Mouse (Mus musculus) limb, embryonic 10.5 days (tissue): ENCODE measurements around the gene Troap. TPM values are rescaled to one million over a fixed set of nuclear protein-coding genes. Genes with fewer than 3 reads are reported as not detected.

Experiments used
- DNase-seq: peaks from one replicate; pipeline ENCODE4 v3.0.0-alpha.2; 2017; ENCODE audit warnings: low spot score
- H3K27ac ChIP-seq: fragments of 300-500 bp; sonication (generic); 2 replicates; pipeline ENCODE4 v1.5.1; 2016; ENCODE audit warnings: mild to moderate bottlenecking
- H3K27me3 ChIP-seq: fragments of 300-500 bp; sonication (generic); 2 replicates; pipeline ENCODE4 v1.6.1; 2016; ENCODE audit warnings: low read depth, mild to moderate bottlenecking; ENCODE audit not compliant: poor library complexity, severe bottlenecking
- H3K36me3 ChIP-seq: fragments of 300-500 bp; sonication (generic); 2 replicates; pipeline ENCODE4 v1.6.1; 2016; ENCODE audit warnings: mild to moderate bottlenecking, moderate library complexity
- H3K4me1 ChIP-seq: fragments of 300-500 bp; sonication (generic); 2 replicates; pipeline ENCODE4 v1.6.1; 2016
- H3K4me3 ChIP-seq: fragments of 300-500 bp; sonication (generic); 2 replicates; pipeline ENCODE4 v1.5.1; 2016; ENCODE audit warnings: mild to moderate bottlenecking, moderate library complexity
- H3K9me3 ChIP-seq: fragments of 300-500 bp; sonication (generic); replicated peaks from 2 replicates; pipeline ENCODE4 v1.6.1; 2016; ENCODE audit warnings: mild to moderate bottlenecking
- WGBS: fragments of 180-500 bp; shearing (Covaris S2); methylation state at CpG from one replicate; pipeline ENCODE4 v1.1.7; 2016; 5-methylcytosine and 5-hydroxymethylcytosine counted together
- polyA plus RNA-seq: library from polyadenylated mRNA; unstranded; fragments of >200 nt; fragmentation: Nextera tagmentation; extraction: Ambion mirVana; gene quantifications from 2 replicates; pipeline ENCODE4 v1.2.1, GENCODE M21; 2016

Gene Troap
- polyA plus RNA-seq, 1 experiment from 2014 or later: 54.8 TPM

GRCm38 (mm10) chr15:99082840-99083239, 8.5 kb downstream of the Troap start:
- no peak for DNase-seq
- Histone ChIP-seq H3K27ac (no peak overlapping the region), H3K4me3 (no peak overlapping the region), H3K36me3 (peaks cover 62% of the 10 kb centered on the region), H3K9me3 (no peaks in the 10 kb centered on the region), H3K4me1 (peaks cover 26% of the 10 kb centered on the region), H3K27me3 (peaks cover 59% of the 10 kb centered on the region)
- 88% methylated on average over 16 of the region's 16 CpGs for WGBS

- WGBS: 69% methylated on average over 9 of the region's 9 CpGs
- peaks cover 57% of the 10 kb centered on the region for H3K36me3 ChIP-seq
- H3K27ac ChIP-seq: no peak overlapping the region
- H3K9me3 ChIP-seq: no peaks in the 10 kb centered on the region
- H3K4me1 ChIP-seq: peaks cover 26% of the 10 kb centered on the region
- DNase-seq: peak; percentile 44
- H3K4me3 ChIP-seq: no peak overlapping the region
- peaks cover 63% of the 10 kb centered on the region for H3K27me3 ChIP-seq
Measured at GRCm38 (mm10) chr15:99083258-99083657, 8.9 kb downstream of the Troap start.

GRCm38 (mm10) chr15:99083867-99084557, 9.6 kb downstream of the Troap start:
- peak overlapping the region; percentile 27 for H3K4me3 ChIP-seq

GRCm38 (mm10) chr15:99084618-99085017, 10.2 kb downstream of the Troap start:
- Histone ChIP-seq H3K4me3 (peak overlapping the region; percentile 27), H3K27ac (no peak overlapping the region), H3K27me3 (peaks cover 77% of the 10 kb centered on the region), H3K36me3 (peaks cover 44% of the 10 kb centered on the region), H3K9me3 (no peaks in the 10 kb centered on the region), H3K4me1 (peaks cover 33% of the 10 kb centered on the region)
- WGBS: 5% methylated on average over 19 of the region's 19 CpGs
- no peak for DNase-seq

More at GRCm38 (mm10) chr15:99083867-99084557, 9.6 kb downstream of the Troap start:
- no peaks in the 10 kb centered on the region for H3K9me3 ChIP-seq
- H3K27ac ChIP-seq: no peak overlapping the region
- H3K36me3 ChIP-seq: peaks cover 50% of the 10 kb centered on the region
- DNase-seq: peak; percentile 55
- 7% methylated on average over 11 of the region's 11 CpGs for WGBS
- H3K4me1 ChIP-seq: peaks cover 31% of the 10 kb centered on the region
- H3K27me3 ChIP-seq: peaks cover 71% of the 10 kb centered on the region

- Histone ChIP-seq H3K27me3 (peaks cover 91% of the 10 kb centered on the region), H3K27ac (no peak overlapping the region), H3K36me3 (peaks cover 30% of the 10 kb centered on the region), H3K4me3 (no peak overlapping the region), H3K4me1 (peaks cover 35% of the 10 kb centered on the region), H3K9me3 (no peaks in the 10 kb centered on the region)
- 57% methylated on average over 4 of the region's 4 CpGs for WGBS
- no peak for DNase-seq
Measured at GRCm38 (mm10) chr15:99085997-99086396, 11.6 kb downstream of the Troap start.

GRCm38 (mm10) chr15:99087253-99088075, 13.1 kb downstream of the Troap start, which contains the start of gene C1ql4:
C1ql4 (minus strand) TSS chr15:99087817.
- 8% methylated on average over 60 of the region's 60 CpGs for WGBS

GRCm38 (mm10) chr15:99088292-99088691, 13.9 kb downstream of the Troap start:
- Histone ChIP-seq H3K4me3 (peak overlapping the region; percentile 31), H3K36me3 (peaks cover 7% of the 10 kb centered on the region), H3K27me3 (peaks cover 100% of the 10 kb centered on the region), H3K4me1 (peaks cover 38% of the 10 kb centered on the region), H3K9me3 (no peaks in the 10 kb centered on the region), H3K27ac (0 out of 2 replicates have a peak overlapping the region, but pooled peaks have one; percentile 0)
- under 1% methylated on average over 27 of the region's 27 CpGs for WGBS
- peak; percentile 91 for DNase-seq

More at GRCm38 (mm10) chr15:99087253-99088075, 13.1 kb downstream of the Troap start, which contains the start of gene C1ql4:
- H3K27ac ChIP-seq: 0 out of 2 replicates have a peak within 1 kb of the TSS, but pooled peaks have one; percentile 42
- peaks cover 15% of the 10 kb centered on the region for H3K36me3 ChIP-seq
- peak; percentile 65 for DNase-seq
- peaks cover 100% of the 10 kb centered on the region for H3K27me3 ChIP-seq
- H3K4me1 ChIP-seq: peaks cover 33% of the 10 kb centered on the region
- no peaks in the 10 kb centered on the region for H3K9me3 ChIP-seq
- H3K4me3 ChIP-seq: peak within 1 kb of the TSS; percentile 31

- no peak overlapping the region for H3K27ac ChIP-seq
- no peak overlapping the region for H3K4me3 ChIP-seq
- H3K27me3 ChIP-seq: peaks cover 100% of the 10 kb centered on the region
- peaks cover 40% of the 10 kb centered on the region for H3K4me1 ChIP-seq
- WGBS: 9% methylated on average over 14 of the region's 14 CpGs
- no peaks in the 10 kb centered on the region; the same call in 1 of the 2 replicates for H3K36me3 ChIP-seq
- peak; percentile 42 for DNase-seq
- H3K9me3 ChIP-seq: no peaks in the 10 kb centered on the region
Measured at GRCm38 (mm10) chr15:99089069-99089468, 14.7 kb downstream of the Troap start.

- Histone ChIP-seq H3K27me3 (peaks cover 99% of the 10 kb centered on the region), H3K36me3 (no peaks in the 10 kb centered on the region), H3K4me1 (peaks cover 58% of the 10 kb centered on the region), H3K9me3 (no peaks in the 10 kb centered on the region), H3K4me3 (peak within 1 kb of the TSS; percentile 55), H3K27ac (peak within 1 kb of the TSS; percentile 75)
- DNase-seq: no peak
- 9% methylated on average over 8 of the region's 8 CpGs for WGBS
Measured at GRCm38 (mm10) chr15:99092870-99093269, 18.5 kb downstream of the Troap start, which contains the start of gene Dnajc22. Dnajc22 (plus strand) TSS chr15:99093170.

- no peaks in the 10 kb centered on the region for H3K36me3 ChIP-seq
- no peaks in the 10 kb centered on the region for H3K9me3 ChIP-seq
- H3K27me3 ChIP-seq: peaks cover 99% of the 10 kb centered on the region
- peaks cover 58% of the 10 kb centered on the region for H3K4me1 ChIP-seq
- peak overlapping the region; percentile 55 for H3K4me3 ChIP-seq
- under 1% methylated on average over 56 of the region's 56 CpGs for WGBS
- peak; percentile 77 for DNase-seq
- peak overlapping the region; percentile 75 for H3K27ac ChIP-seq
Measured at GRCm38 (mm10) chr15:99093291-99094258, 19.2 kb downstream of the Troap start.

GRCm38 (mm10) chr15:99094631-99095270, 20.4 kb downstream of the Troap start:
- H3K4me1 ChIP-seq: peaks cover 61% of the 10 kb centered on the region
- DNase-seq: peak; percentile 58
- H3K4me3 ChIP-seq: peak overlapping the region; percentile 7
- H3K9me3 ChIP-seq: no peaks in the 10 kb centered on the region
- under 1% methylated on average over 27 of the region's 27 CpGs for WGBS
- no peak overlapping the region for H3K27ac ChIP-seq
- peaks cover 99% of the 10 kb centered on the region for H3K27me3 ChIP-seq
- H3K36me3 ChIP-seq: no peaks in the 10 kb centered on the region
